In the genomic region with DNA sequence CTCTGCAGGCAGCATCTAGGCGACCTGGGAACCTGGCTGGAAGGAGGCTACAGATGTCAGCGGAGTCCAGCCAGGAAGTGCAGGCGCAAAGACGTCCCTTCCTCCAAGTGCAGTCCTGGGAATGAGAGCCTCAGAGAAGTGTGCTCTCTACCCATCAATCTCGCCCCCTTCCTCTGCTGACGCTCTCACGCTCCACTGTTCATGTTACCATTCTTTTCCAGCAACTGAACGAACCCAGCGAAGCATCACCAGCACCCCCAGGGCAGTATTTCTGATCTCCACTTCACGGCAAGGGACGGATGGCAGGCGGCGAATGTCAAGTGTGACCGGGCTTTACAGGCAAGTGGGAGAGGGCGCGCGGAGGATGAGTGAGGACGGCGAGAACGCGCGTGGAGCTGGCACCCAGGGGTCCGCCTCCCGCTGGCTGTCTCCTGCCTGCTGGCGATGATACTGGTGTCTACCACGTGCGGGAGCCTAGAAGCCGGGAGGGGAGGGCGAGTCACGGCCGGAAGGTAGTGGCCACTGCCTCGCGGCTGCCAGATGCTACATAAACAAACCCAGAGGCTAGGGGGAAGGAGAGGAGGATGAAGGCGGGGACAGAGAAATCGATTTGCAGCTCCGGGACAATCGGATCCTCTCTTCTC, we compare ENCODE assay signal across 8 mouse cellular contexts. TPM values are rescaled to one million over a fixed set of nuclear protein-coding genes. Genes with fewer than 3 reads are reported as not detected.
DNase-seq lines count a peak whose midpoint lies in the region; ATAC-seq lines count a peak whose summit lies in the region.

Galntl6 (minus strand) TSS at position 445 of the 644 bp plus-strand sequence.

- peaks cover 3% of the 10 kb centered on the region; the same call in 1 of the 2 replicates for H3K27me3 ChIP-seq in hindbrain, embryonic 11.5 days (ENCODE audit: control insufficient read depth, insufficient read depth, low read length)
- H3K27me3 ChIP-seq in neural tube, embryonic 13.5 days, result peaks cover 8% of the 10 kb centered on the region

- ATAC-seq in hindbrain, embryonic 11.5 days (ENCODE audit: low FRiP score), result peak; percentile 78
- ATAC-seq in neural tube, embryonic 13.5 days (ENCODE audit: low read depth), result peak; percentile 84

- no peaks in the 10 kb centered on the region for H3K36me3 ChIP-seq in hindbrain, embryonic 11.5 days (ENCODE audit: control insufficient read depth, insufficient read depth, low read length)
- no peaks in the 10 kb centered on the region for H3K36me3 ChIP-seq in neural tube, embryonic 13.5 days

- no peaks in the 10 kb centered on the region for H3K4me1 ChIP-seq in hindbrain, embryonic 11.5 days (replicated peaks; ENCODE audit: control insufficient read depth, insufficient read depth, low read length)
- peaks cover 17% of the 10 kb centered on the region for H3K4me1 ChIP-seq in neural tube, embryonic 13.5 days (replicated peaks)

- H3K27ac ChIP-seq in hindbrain, embryonic 11.5 days (ENCODE audit: low read depth, low read length), result no peak within 1 kb of the TSS
- H3K27ac ChIP-seq in neural tube, embryonic 13.5 days (replicated peaks), result peak within 1 kb of the TSS; percentile 73

- intact Hi-C loops in left cerebral cortex, postnatal 36 days (cut with DNase I), result loop anchor here (10.0 kb wide), 1 partner anchor 348 kb away; no protein-coding TSS in a partner anchor

- peak within 1 kb of the TSS; percentile 93 for H3K4me2 ChIP-seq in hindbrain, embryonic 11.5 days (replicated peaks; ENCODE audit: low read depth, low read length)
- H3K4me2 ChIP-seq in neural tube, embryonic 13.5 days, result peak within 1 kb of the TSS; percentile 81

- peak; percentile 46 for DNase-seq in layer of hippocampus, adult 11-12 months (ENCODE audit: low spot score)
- DNase-seq in layer of hippocampus, adult 9-10 months (ENCODE audit: low spot score), result no peak
- peak; percentile 29 to 46 for DNase-seq in cerebellum, postnatal 36 days
- peak; percentile 65 for DNase-seq in hindbrain, embryonic 11.5 days (ENCODE audit: low spot score)
- peak; percentile 54 to 63 for DNase-seq in left cerebral cortex, postnatal 36 days (ENCODE audit: low spot score in 2 of 2)
- DNase-seq in spleen, postnatal 10 days (ENCODE audit: low spot score in 2 of 2), result no peak
- no peak for DNase-seq in natural killer cell, adult 2 months (ENCODE audit: low spot score in 2 of 2)

- WGBS in hindbrain, embryonic 11.5 days, result under 1% methylated on average over 37 of the region's 37 CpGs
- under 1% methylated on average over 37 of the region's 37 CpGs for whole genome bisulfite sequencing in neural tube, embryonic 13.5 days

- no peaks in the 10 kb centered on the region for H3K9me3 ChIP-seq in hindbrain, embryonic 11.5 days (ENCODE audit: control insufficient read depth, low read length)
- no peaks in the 10 kb centered on the region for H3K9me3 ChIP-seq in neural tube, embryonic 13.5 days

- peak within 1 kb of the TSS; percentile 60 for H3K4me3 ChIP-seq in hindbrain, embryonic 11.5 days (ENCODE audit: low read depth, low read length)
- H3K4me3 ChIP-seq in neural tube, embryonic 13.5 days, result peak within 1 kb of the TSS; percentile 64

- peak within 1 kb of the TSS; percentile 61 for H3K9ac ChIP-seq in hindbrain, embryonic 11.5 days (ENCODE audit: low read depth, low read length)
- peak within 1 kb of the TSS; percentile 77 for H3K9ac ChIP-seq in neural tube, embryonic 13.5 days

RNA-seq across cellular contexts. Expression of gene Galntl6, which starts in this region (rescaled TPM):
- polyA plus RNA-seq in hindbrain, embryonic 11.5 days (2014; fragmentation: Nextera tagmentation; extraction: Ambion mirVana), result 0.66 and 1.1 TPM in 2 replicates
- 10 to 100 TPM; 27.2 to 36.1 TPM for total RNA-seq in left cerebral cortex, postnatal 36 days (2021)
- 9.9 and 10.3 TPM in 2 replicates for polyA plus RNA-seq in neural tube, embryonic 13.5 days (2015; fragmentation: Nextera tagmentation; extraction: Ambion mirVana)

Comparison
In these comparisons a context has a peak if more than half of its experiments do, and no peak if none do; other contexts are left out.
1. DNase-seq: peak in layer of hippocampus, adult 11-12 months (single experiment), cerebellum, postnatal 36 days (2 of 2), hindbrain, embryonic 11.5 days (single experiment) and left cerebral cortex, postnatal 36 days (2 of 2); none in layer of hippocampus, adult 9-10 months (single experiment), spleen, postnatal 10 days (0 of 2) and natural killer cell, adult 2 months (0 of 2).